Mouse (Mus musculus) intestine, postnatal 0 days (tissue): ENCODE measurements around the gene D630039A03Rik. TPM values are rescaled to one million over a fixed set of nuclear protein-coding genes. Genes with fewer than 3 reads are reported as not detected.
A peak's percentile ranks its signal among the peaks of the same experiment; 100 is the strongest.

Experiments used
- ATAC-seq: fragments of 200-750 bp; cut with Nextera tagmentation; 2 replicates; pipeline ENCODE4 v1.8.0; 2017; ENCODE audit warnings: mild to moderate bottlenecking, moderate TSS enrichment, moderate library complexity
- H3K27ac ChIP-seq: fragments of 300-500 bp; sonication (generic); 2 replicates; pipeline ENCODE4 v1.5.1; 2014; ENCODE audit warnings: mild to moderate bottlenecking, low read depth, low read length, moderate library complexity
- H3K27me3 ChIP-seq: fragments of 300-500 bp; sonication (generic); replicated peaks from 2 replicates; pipeline ENCODE4 v1.6.1; 2014; ENCODE audit warnings: low read length, mixed read lengths; ENCODE audit not compliant: control insufficient read depth, insufficient read depth
- H3K36me3 ChIP-seq: fragments of 300-500 bp; sonication (generic); 2 replicates; pipeline ENCODE4 v1.6.1; 2014; ENCODE audit warnings: mild to moderate bottlenecking, moderate library complexity; ENCODE audit not compliant: control insufficient read depth, insufficient read depth
- H3K4me1 ChIP-seq: fragments of 300-500 bp; sonication (generic); replicated peaks from 2 replicates; pipeline ENCODE4 v1.6.1; 2014; ENCODE audit warnings: antibody characterized with exemption, low read length, mixed read lengths; ENCODE audit not compliant: control insufficient read depth, insufficient read depth
- H3K4me2 ChIP-seq: fragments of 300-500 bp; sonication (generic); replicated peaks from 2 replicates; pipeline ENCODE4 v1.6.1; 2014; ENCODE audit warnings: low read depth, mild to moderate bottlenecking, moderate library complexity
- H3K4me3 ChIP-seq: fragments of 300-500 bp; sonication (generic); 2 replicates; pipeline ENCODE4 v1.5.1; 2014; ENCODE audit warnings: low read depth, low read length
- H3K9ac ChIP-seq: fragments of 300-500 bp; sonication (generic); 2 replicates; pipeline ENCODE4 v1.6.1; 2014; ENCODE audit warnings: mild to moderate bottlenecking, low read depth, low read length
- H3K9me3 ChIP-seq: fragments of 300-500 bp; sonication (generic); 2 replicates; pipeline ENCODE4 v1.6.1; 2016; ENCODE audit warnings: mixed run types; ENCODE audit not compliant: control insufficient read depth
- CTCF ChIP-seq: sonication (generic); IDR thresholded peaks from 2 replicates; pipeline ENCODE4 v1.5.1; 2016; ENCODE audit warnings: low read depth, mild to moderate bottlenecking, control low read depth, antibody characterized with exemption, moderate library complexity
- WGBS: fragments of 180-500 bp; shearing (Covaris S2); extraction: QIAGEN DNeasy Blood & Tissue Kit; methylation state at CpG from one replicate; pipeline ENCODE4 v1.1.7; 2014; 5-methylcytosine and 5-hydroxymethylcytosine counted together
- polyA plus RNA-seq: library from polyadenylated mRNA; unstranded; fragments of >200 nt; fragmentation: Nextera tagmentation; extraction: Ambion mirVana; gene quantifications from 2 replicates; pipeline ENCODE4 v1.2.1, GENCODE M21; 2015

The D630039A03Rik gene
- polyA plus RNA-seq, 1 experiment from 2014 or later = 6.6 TPM

- Histone ChIP-seq H3K4me2 (no peak overlapping the region), H3K4me1 (no peaks in the 10 kb centered on the region), H3K27ac (no peak overlapping the region), H3K27me3 (no peaks in the 10 kb centered on the region), H3K36me3 (no peaks in the 10 kb centered on the region), H3K4me3 (no peak overlapping the region), H3K9ac (no peak overlapping the region), H3K9me3 (no peaks in the 10 kb centered on the region)
- WGBS = 15% methylated on average over 6 of the region's 6 CpGs
- peak; percentile 97 for TF ChIP-seq CTCF
- peak; percentile 38; the same call in 1 of the 2 replicates for ATAC-seq
Observed at GRCm38 (mm10) chr4:57879804-57880357, 36.2 kb downstream of the D630039A03Rik start.

GRCm38 (mm10) chr4:57879137-57879536 is 37.0 kb downstream of the D630039A03Rik start:
- no peak overlapping the region for H3K4me2 ChIP-seq
- no peaks in the 10 kb centered on the region for H3K27me3 ChIP-seq
- no peak for TF ChIP-seq CTCF
- H3K4me1 ChIP-seq = no peaks in the 10 kb centered on the region
- H3K27ac ChIP-seq = no peak overlapping the region
- H3K36me3 ChIP-seq = no peaks in the 10 kb centered on the region
- H3K9ac ChIP-seq = no peak overlapping the region
- no peak overlapping the region for H3K4me3 ChIP-seq
- 92% methylated on average over 5 of the region's 5 CpGs for WGBS
- H3K9me3 ChIP-seq = no peaks in the 10 kb centered on the region
- no peak for ATAC-seq

GRCm38 (mm10) chr4:57867454-57867853 is 48.6 kb downstream of the D630039A03Rik start:
- Histone ChIP-seq H3K4me1 (no peaks in the 10 kb centered on the region), H3K9me3 (no peaks in the 10 kb centered on the region), H3K4me3 (no peak overlapping the region), H3K4me2 (no peak overlapping the region), H3K36me3 (no peaks in the 10 kb centered on the region), H3K27me3 (no peaks in the 10 kb centered on the region), H3K9ac (no peak overlapping the region), H3K27ac (no peak overlapping the region)
- ATAC-seq = no peak
- no peak for TF ChIP-seq CTCF
- WGBS = 60% methylated on average over 10 of the region's 10 CpGs

GRCm38 (mm10) chr4:57866990-57867389 is 49.1 kb downstream of the D630039A03Rik start:
- H3K9me3 ChIP-seq = no peaks in the 10 kb centered on the region
- no peaks in the 10 kb centered on the region for H3K36me3 ChIP-seq
- TF ChIP-seq CTCF = no peak
- H3K27me3 ChIP-seq = no peaks in the 10 kb centered on the region
- no peak for ATAC-seq
- H3K9ac ChIP-seq = no peak overlapping the region
- WGBS = 60% methylated on average over 9 of the region's 9 CpGs
- no peak overlapping the region for H3K4me2 ChIP-seq
- H3K27ac ChIP-seq = no peak overlapping the region
- no peak overlapping the region for H3K4me3 ChIP-seq
- no peaks in the 10 kb centered on the region for H3K4me1 ChIP-seq

- H3K36me3 ChIP-seq = no peaks in the 10 kb centered on the region
- 45% methylated on average over 2 of the region's 2 CpGs for WGBS
- no peak overlapping the region for H3K4me2 ChIP-seq
- H3K4me1 ChIP-seq = no peaks in the 10 kb centered on the region
- no peak overlapping the region for H3K27ac ChIP-seq
- no peaks in the 10 kb centered on the region for H3K27me3 ChIP-seq
- H3K4me3 ChIP-seq = no peak overlapping the region
- no peak for TF ChIP-seq CTCF
- H3K9me3 ChIP-seq = no peaks in the 10 kb centered on the region
- ATAC-seq = no peak
- H3K9ac ChIP-seq = no peak overlapping the region
Observed at GRCm38 (mm10) chr4:57866088-57866487, 50.0 kb downstream of the D630039A03Rik start.

GRCm38 (mm10) chr4:57862269-57862986 is 53.7 kb downstream of the D630039A03Rik start:
- H3K4me2 ChIP-seq = no peak overlapping the region
- no peaks in the 10 kb centered on the region for H3K9me3 ChIP-seq
- no peak for TF ChIP-seq CTCF

More at GRCm38 (mm10) chr4:57862269-57862986, 53.7 kb downstream of the D630039A03Rik start:
- ATAC-seq = no peak
- Histone ChIP-seq H3K36me3 (peaks cover 7% of the 10 kb centered on the region; the same call in 1 of the 2 replicates), H3K27ac (no peak overlapping the region), H3K9ac (no peak overlapping the region), H3K4me1 (no peaks in the 10 kb centered on the region), H3K27me3 (no peaks in the 10 kb centered on the region), H3K4me3 (no peak overlapping the region)
- 65% methylated on average over 9 of the region's 9 CpGs for WGBS
